Mouse (Mus musculus): Measurements from ENCODE around the gene Rps11. TPM values are rescaled to one million over a fixed set of nuclear protein-coding genes. Genes with fewer than 3 reads are reported as not detected.
"Not testable (repeated sequence)": the region's sequence is repeated elsewhere in the genome, so short reads cannot be mapped to it uniquely, and the experiment has no call there.

The Rps11 gene
- polyA plus RNA-seq, 1 experiment = 2,753 TPM

- Histone ChIP-seq H3K36me3 (ENCODE audit: control insufficient read depth, insufficient read depth, low read length, poor library complexity, severe bottlenecking) (peaks cover 32% of the 10 kb centered on the region), H3K27ac (ENCODE audit: insufficient read depth, low read length) (peak within 1 kb of the TSS; percentile 96), H3K9me3 (replicated peaks; ENCODE audit: control insufficient read depth, insufficient read depth, low read length, poor library complexity, severe bottlenecking) (no peaks in the 10 kb centered on the region), H3K27me3 (ENCODE audit: control insufficient read depth, insufficient read depth, low read length, poor library complexity, severe bottlenecking) (no peaks in the 10 kb centered on the region), H3K4me3 (ENCODE audit: low read depth, low read length) (peak within 1 kb of the TSS; percentile 96), H3K4me1 (ENCODE audit: control insufficient read depth, insufficient read depth, low read length) (no peaks in the 10 kb centered on the region), H3K9ac (ENCODE audit: low read depth, poor library complexity, severe bottlenecking) (peak within 1 kb of the TSS; percentile 99)
- TF ChIP-seq CTCF (IDR thresholded peaks at IDR 0.05; ENCODE audit: low read depth, low read length) (peak; percentile 42), POLR2A (IDR thresholded peaks at IDR 0.05; ENCODE audit: insufficient read depth, low read length) (peak; percentile 64), EP300 (IDR thresholded peaks at IDR 0.05; ENCODE audit: insufficient read depth, low read depth, low read length) (peak; percentile 77; the same call in 1 of the 2 replicates)
Observed at GRCm38 (mm10) chr7:45128624-45129246, 4.5 kb upstream of the Rps11 start, which contains the start of gene Rpl13a. TSS of gene Rpl13a (minus strand) at chr7:45128761.

- Histone ChIP-seq H3K9ac (ENCODE audit: low read depth, poor library complexity, severe bottlenecking) (peak overlapping the region; percentile 99), H3K9me3 (replicated peaks; ENCODE audit: control insufficient read depth, insufficient read depth, low read length, poor library complexity, severe bottlenecking) (no peaks in the 10 kb centered on the region), H3K27me3 (ENCODE audit: control insufficient read depth, insufficient read depth, low read length, poor library complexity, severe bottlenecking) (no peaks in the 10 kb centered on the region), H3K27ac (ENCODE audit: insufficient read depth, low read length) (peak overlapping the region; percentile 96), H3K36me3 (ENCODE audit: control insufficient read depth, insufficient read depth, low read length, poor library complexity, severe bottlenecking) (peaks cover 40% of the 10 kb centered on the region), H3K4me3 (ENCODE audit: low read depth, low read length) (peak overlapping the region; percentile 96), H3K4me1 (ENCODE audit: control insufficient read depth, insufficient read depth, low read length) (no peaks in the 10 kb centered on the region)
- TF ChIP-seq EP300 (IDR thresholded peaks at IDR 0.05; ENCODE audit: insufficient read depth, low read depth, low read length) = no peak
- no peak for TF ChIP-seq CTCF (IDR thresholded peaks at IDR 0.05; ENCODE audit: low read depth, low read length)
- TF ChIP-seq POLR2A (IDR thresholded peaks at IDR 0.05; ENCODE audit: insufficient read depth, low read length) = no peak
Observed at GRCm38 (mm10) chr7:45127700-45128224, 3.5 kb upstream of the Rps11 start.

- peak overlapping the region; percentile 96 for H3K4me3 ChIP-seq (ENCODE audit: low read depth, low read length)
- H3K9me3 ChIP-seq (replicated peaks; ENCODE audit: control insufficient read depth, insufficient read depth, low read length, poor library complexity, severe bottlenecking) = no peaks in the 10 kb centered on the region
- H3K9ac ChIP-seq (ENCODE audit: low read depth, poor library complexity, severe bottlenecking) = peak overlapping the region; percentile 99
- no peaks in the 10 kb centered on the region for H3K4me1 ChIP-seq (ENCODE audit: control insufficient read depth, insufficient read depth, low read length)
- H3K27me3 ChIP-seq (ENCODE audit: control insufficient read depth, insufficient read depth, low read length, poor library complexity, severe bottlenecking) = no peaks in the 10 kb centered on the region
- peaks cover 47% of the 10 kb centered on the region for H3K36me3 ChIP-seq (ENCODE audit: control insufficient read depth, insufficient read depth, low read length, poor library complexity, severe bottlenecking)
- TF ChIP-seq EP300 (IDR thresholded peaks at IDR 0.05; ENCODE audit: insufficient read depth, low read depth, low read length) (no peak), POLR2A (IDR thresholded peaks at IDR 0.05; ENCODE audit: insufficient read depth, low read length) (no peak), CTCF (IDR thresholded peaks at IDR 0.05; ENCODE audit: low read depth, low read length) (no peak)
- peak overlapping the region; percentile 96 for H3K27ac ChIP-seq (ENCODE audit: insufficient read depth, low read length)
Observed at GRCm38 (mm10) chr7:45126844-45127699, 2.8 kb upstream of the Rps11 start.

- H3K4me3 ChIP-seq (ENCODE audit: low read depth, low read length) = peak overlapping the region; percentile 96
- peaks cover 2% of the 10 kb centered on the region for H3K4me1 ChIP-seq (ENCODE audit: control insufficient read depth, insufficient read depth, low read length)
- no peaks in the 10 kb centered on the region for H3K27me3 ChIP-seq (ENCODE audit: control insufficient read depth, insufficient read depth, low read length, poor library complexity, severe bottlenecking)
- H3K36me3 ChIP-seq (ENCODE audit: control insufficient read depth, insufficient read depth, low read length, poor library complexity, severe bottlenecking) = peaks cover 55% of the 10 kb centered on the region
- peak overlapping the region; percentile 99 for H3K9ac ChIP-seq (ENCODE audit: low read depth, poor library complexity, severe bottlenecking)
- TF ChIP-seq EP300 (IDR thresholded peaks at IDR 0.05; ENCODE audit: insufficient read depth, low read depth, low read length) = no peak
- TF ChIP-seq CTCF (IDR thresholded peaks at IDR 0.05; ENCODE audit: low read depth, low read length) = no peak
- no peak for TF ChIP-seq POLR2A (IDR thresholded peaks at IDR 0.05; ENCODE audit: insufficient read depth, low read length)
- H3K27ac ChIP-seq (ENCODE audit: insufficient read depth, low read length) = peak overlapping the region; percentile 96
- no peaks in the 10 kb centered on the region for H3K9me3 ChIP-seq (replicated peaks; ENCODE audit: control insufficient read depth, insufficient read depth, low read length, poor library complexity, severe bottlenecking)
Observed at GRCm38 (mm10) chr7:45126147-45126843, 2.1 kb upstream of the Rps11 start.

- H3K4me1 ChIP-seq (ENCODE audit: control insufficient read depth, insufficient read depth, low read length); H3K9me3 ChIP-seq (replicated peaks; ENCODE audit: control insufficient read depth, insufficient read depth, low read length, poor library complexity, severe bottlenecking); H3K27me3 ChIP-seq (ENCODE audit: control insufficient read depth, insufficient read depth, low read length, poor library complexity, severe bottlenecking): not testable (repeated sequence)
- Histone ChIP-seq H3K4me3 (ENCODE audit: low read depth, low read length) (peak overlapping the region; percentile 96), H3K27ac (ENCODE audit: insufficient read depth, low read length) (peak overlapping the region; percentile 96), H3K36me3 (ENCODE audit: control insufficient read depth, insufficient read depth, low read length, poor library complexity, severe bottlenecking) (peaks cover 61% of the 10 kb centered on the region), H3K9ac (ENCODE audit: low read depth, poor library complexity, severe bottlenecking) (peak overlapping the region; percentile 99)
Observed at GRCm38 (mm10) chr7:45125649-45126048, 1.4 kb upstream of the Rps11 start.
